Mouse (Mus musculus): ENCODE measurements around the gene Calcoco1. TPM values are rescaled to one million over a fixed set of nuclear protein-coding genes. Genes with fewer than 3 reads are reported as not detected.

The Calcoco1 gene
- polyA plus RNA-seq, 1 experiment: 117 TPM

GRCm38 (mm10) chr15:102673548-102673947 is 48.4 kb downstream of the Calcoco1 start:
- H3K4me2 ChIP-seq (ENCODE audit: low read depth): peak overlapping the region; percentile 96
- H3ac ChIP-seq (ENCODE audit: control insufficient read depth, insufficient read length): no peak overlapping the region
- H3K79me2 ChIP-seq (ENCODE audit: control insufficient read depth, insufficient read depth): peaks cover 23% of the 10 kb centered on the region
- TF ChIP-seq CEBPB (IDR thresholded peaks at IDR 0.05; ENCODE audit: insufficient read depth, poor library complexity, severe bottlenecking) (no peak), SRF (IDR thresholded peaks at IDR 0.05; ENCODE audit: control insufficient read depth, insufficient read length, low read depth) (no peak), POLR2A (IDR thresholded peaks at IDR 0.05; ENCODE audit: insufficient read length, low read depth) (peak; percentile 21), POLR2AphosphoS2 (IDR thresholded peaks at IDR 0.05; ENCODE audit: insufficient read length, low read depth) (no peak)
- no peaks in the 10 kb centered on the region for H3K36me3 ChIP-seq (ENCODE audit: control insufficient read depth, insufficient read depth)
- no peak overlapping the region for H3K4me3 ChIP-seq
- no peaks in the 10 kb centered on the region for H3K27me3 ChIP-seq (ENCODE audit: control insufficient read depth, insufficient read depth, insufficient read length)

GRCm38 (mm10) chr15:102672215-102673071 is 49.5 kb downstream of the Calcoco1 start, which contains the start of gene Atp5g2:
Atp5g2 (minus strand) TSS chr15:102672352.
- peak within 1 kb of the TSS; percentile 92 for H3ac ChIP-seq (ENCODE audit: control insufficient read depth, insufficient read length)
- H3K36me3 ChIP-seq (ENCODE audit: control insufficient read depth, insufficient read depth): peaks cover 7% of the 10 kb centered on the region
- H3K27me3 ChIP-seq (ENCODE audit: control insufficient read depth, insufficient read depth, insufficient read length): no peaks in the 10 kb centered on the region
- TF ChIP-seq REST (IDR thresholded peaks at IDR 0.05; ENCODE audit: insufficient read depth, insufficient read length) (no peak), MYOD1 (IDR thresholded peaks at IDR 0.05; ENCODE audit: control insufficient read depth in 1 of 3, insufficient read length in 2 of 3, low read depth in 2 of 3) (peak in 1 of 3 experiments; percentile 16), POLR2AphosphoS2 (IDR thresholded peaks at IDR 0.05; ENCODE audit: insufficient read length, low read depth) (no peak), CEBPB (IDR thresholded peaks at IDR 0.05; ENCODE audit: insufficient read depth, poor library complexity, severe bottlenecking) (0 out of 2 replicates have a peak, but pooled peaks have one; percentile 35), TCF3 (IDR thresholded peaks at IDR 0.05; ENCODE audit: insufficient read length, low read depth) (no peak), MYOG (IDR thresholded peaks at IDR 0.05; ENCODE audit: control insufficient read depth in 1 of 3, insufficient read depth in 1 of 3, insufficient read length in 2 of 3, low read depth in 2 of 3) (peak in 1 of 3 experiments; percentile 28), TCF12 (IDR thresholded peaks at IDR 0.05; ENCODE audit: insufficient read depth, poor library complexity, severe bottlenecking) (no peak), USF1 (IDR thresholded peaks at IDR 0.05; ENCODE audit: low read depth) (no peak), POLR2A (IDR thresholded peaks at IDR 0.05; ENCODE audit: insufficient read length, low read depth) (peak; percentile 16), MAX (IDR thresholded peaks at IDR 0.05; ENCODE audit: low read depth) (no peak), E2F4 (IDR thresholded peaks at IDR 0.05; ENCODE audit: insufficient read depth) (no peak), SRF (IDR thresholded peaks at IDR 0.05; ENCODE audit: control insufficient read depth, insufficient read length, low read depth) (no peak)
- peak within 1 kb of the TSS; percentile 96 for H3K4me2 ChIP-seq (ENCODE audit: low read depth)
- peaks cover 29% of the 10 kb centered on the region for H3K79me2 ChIP-seq (ENCODE audit: control insufficient read depth, insufficient read depth)
- H3K4me3 ChIP-seq: peak within 1 kb of the TSS; percentile 70

- Histone ChIP-seq H3K27me3 (ENCODE audit: control insufficient read depth, insufficient read depth, insufficient read length) (no peaks in the 10 kb centered on the region), H3K79me2 (ENCODE audit: control insufficient read depth, insufficient read depth) (peaks cover 29% of the 10 kb centered on the region), H3K36me3 (ENCODE audit: control insufficient read depth, insufficient read depth) (peaks cover 14% of the 10 kb centered on the region), H3K4me2 (ENCODE audit: low read depth) (peak overlapping the region; percentile 96), H3ac (ENCODE audit: control insufficient read depth, insufficient read length) (peak overlapping the region; percentile 92), H3K4me3 (peak overlapping the region; percentile 70)
- no peak for TF ChIP-seq USF1 (IDR thresholded peaks at IDR 0.05; ENCODE audit: low read depth)
- peak in 2 of 3 experiments; percentile 1 to 27 for TF ChIP-seq MYOG (IDR thresholded peaks at IDR 0.05; ENCODE audit: control insufficient read depth in 1 of 3, insufficient read depth in 1 of 3, insufficient read length in 2 of 3, low read depth in 2 of 3)
- peak; percentile 67 for TF ChIP-seq POLR2A (IDR thresholded peaks at IDR 0.05; ENCODE audit: insufficient read length, low read depth)
- TF ChIP-seq POLR2AphosphoS2 (IDR thresholded peaks at IDR 0.05; ENCODE audit: insufficient read length, low read depth): peak; percentile 70
These were observed 50.2 kb downstream of the Calcoco1 start for GRCm38 (mm10) chr15:102671721-102672214.

DNA sequence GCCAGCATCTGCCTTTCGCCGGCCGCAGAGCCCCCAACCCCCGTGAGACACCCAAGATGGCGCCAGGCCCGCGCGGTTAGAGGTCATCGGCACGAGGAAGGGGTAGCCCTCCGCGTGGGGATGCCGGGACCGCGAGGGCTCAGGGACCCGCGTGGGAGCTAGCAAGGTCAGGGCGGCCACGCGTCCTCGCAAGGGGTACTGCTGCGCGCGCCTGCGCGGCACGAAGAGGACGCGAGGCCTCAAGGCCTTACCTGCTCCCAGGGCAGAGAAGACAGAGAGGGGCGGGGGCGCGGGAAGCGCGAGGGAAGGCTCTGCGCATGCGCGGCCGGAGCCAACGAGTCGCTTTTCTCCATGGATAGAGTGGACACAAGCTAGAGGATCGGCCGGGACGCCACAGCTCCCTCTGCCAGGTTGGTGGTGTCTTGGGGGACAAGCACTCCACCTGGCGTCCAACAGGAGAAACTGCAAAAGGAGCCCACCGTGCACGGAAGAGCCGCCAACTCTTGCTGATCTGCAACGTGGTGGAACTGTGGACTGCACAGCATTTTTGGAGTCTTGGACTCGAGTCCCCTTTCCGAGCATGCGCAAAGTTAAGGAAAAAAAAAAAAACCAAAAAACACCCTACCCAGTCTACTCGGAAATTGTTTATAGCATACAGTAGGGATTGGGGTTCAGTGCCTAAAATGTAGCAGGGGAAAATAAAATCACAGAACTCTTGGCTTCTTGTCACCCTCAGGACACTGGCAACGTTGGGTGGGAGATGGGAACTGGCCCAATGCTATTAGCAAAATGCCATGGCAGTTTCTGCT is 51.0 kb downstream of the Calcoco1 start:
- TF ChIP-seq MYOD1 (IDR thresholded peaks at IDR 0.05; ENCODE audit: control insufficient read depth in 1 of 3, insufficient read length in 2 of 3, low read depth in 2 of 3): peak in 2 of 3 experiments; percentile 1 to 32
- no peak for TF ChIP-seq USF1 (IDR thresholded peaks at IDR 0.05; ENCODE audit: low read depth)
- peak; percentile 81 for TF ChIP-seq SRF (IDR thresholded peaks at IDR 0.05; ENCODE audit: control insufficient read depth, insufficient read length, low read depth)
- no peak for TF ChIP-seq TCF3 (IDR thresholded peaks at IDR 0.05; ENCODE audit: insufficient read length, low read depth)
- peak; percentile 93 for TF ChIP-seq POLR2A (IDR thresholded peaks at IDR 0.05; ENCODE audit: insufficient read length, low read depth)
- TF ChIP-seq E2F4 (IDR thresholded peaks at IDR 0.05; ENCODE audit: insufficient read depth): peak; percentile 0
- TF ChIP-seq TCF12 (IDR thresholded peaks at IDR 0.05; ENCODE audit: insufficient read depth, poor library complexity, severe bottlenecking): no peak
- peak; percentile 98 for TF ChIP-seq POLR2AphosphoS2 (IDR thresholded peaks at IDR 0.05; ENCODE audit: insufficient read length, low read depth)
- TF ChIP-seq REST (IDR thresholded peaks at IDR 0.05; ENCODE audit: insufficient read depth, insufficient read length): peak; percentile 21
- TF ChIP-seq MYOG (IDR thresholded peaks at IDR 0.05; ENCODE audit: control insufficient read depth in 1 of 3, insufficient read depth in 1 of 3, insufficient read length in 2 of 3, low read depth in 2 of 3): peak in 1 of 3 experiments; percentile 47
- TF ChIP-seq MAX (IDR thresholded peaks at IDR 0.05; ENCODE audit: low read depth): peak; percentile 2
- TF ChIP-seq CEBPB (IDR thresholded peaks at IDR 0.05; ENCODE audit: insufficient read depth, poor library complexity, severe bottlenecking): no peak; the same call in 1 of the 2 replicates
- Histone ChIP-seq H3K4me2 (ENCODE audit: low read depth) (peak overlapping the region; percentile 96), H3K4me3 (peak overlapping the region; percentile 70), H3ac (ENCODE audit: control insufficient read depth, insufficient read length) (peak overlapping the region; percentile 92), H3K36me3 (ENCODE audit: control insufficient read depth, insufficient read depth) (peaks cover 19% of the 10 kb centered on the region), H3K27me3 (ENCODE audit: control insufficient read depth, insufficient read depth, insufficient read length) (no peaks in the 10 kb centered on the region), H3K79me2 (ENCODE audit: control insufficient read depth, insufficient read depth) (peaks cover 29% of the 10 kb centered on the region)
